Mouse (Mus musculus): ENCODE results near the gene Hist1h3c.
"Not testable (repeated sequence)": the region's sequence is repeated elsewhere in the genome, so short reads cannot be mapped to it uniquely, and the experiment has no call there.

The Hist1h3c gene

GRCm38 (mm10) chr13:23739069-23739921 is 6.1 kb downstream of the Hist1h3c start:
- DNase-seq = peak; percentile 98

- peak; percentile 90 for DNase-seq
Measured at GRCm38 (mm10) chr13:23738677-23739068, 6.7 kb downstream of the Hist1h3c start, which contains the start of gene Hist1h1c. Gene Hist1h1c (plus strand): TSS chr13:23738808.

- DNase-seq = no peak
Measured at GRCm38 (mm10) chr13:23738041-23738440, 7.4 kb downstream of the Hist1h3c start.

GRCm38 (mm10) chr13:23737091-23737490 is 8.3 kb downstream of the Hist1h3c start:
- DNase-seq = no peak

GRCm38 (mm10) chr13:23732156-23732804 is 13.1 kb downstream of the Hist1h3c start:
- no peak for DNase-seq

GRCm38 (mm10) chr13:23730479-23730878 is 14.9 kb downstream of the Hist1h3c start:
- DNase-seq = no peak

GRCm38 (mm10) chr13:23729706-23730105 is 15.7 kb downstream of the Hist1h3c start:
- no peak for DNase-seq

- no peak for DNase-seq
Measured at GRCm38 (mm10) chr13:23729192-23729525, 16.2 kb downstream of the Hist1h3c start.

- DNase-seq = no peak
Measured at GRCm38 (mm10) chr13:23728472-23729191, 16.8 kb downstream of the Hist1h3c start.

GRCm38 (mm10) chr13:23725213-23725612 is 20.2 kb downstream of the Hist1h3c start:
- no peak for DNase-seq

- DNase-seq = no peak
Measured at GRCm38 (mm10) chr13:23724239-23724638, 21.2 kb downstream of the Hist1h3c start.

GRCm38 (mm10) chr13:23717593-23718245 is 27.7 kb downstream of the Hist1h3c start:
- not testable (repeated sequence) for DNase-seq

GRCm38 (mm10) chr13:23717176-23717575 is 28.2 kb downstream of the Hist1h3c start:
- no peak for DNase-seq

- no peak for DNase-seq
Measured at GRCm38 (mm10) chr13:23716261-23717042, 28.9 kb downstream of the Hist1h3c start.

GRCm38 (mm10) chr13:23710374-23711089 is 34.9 kb downstream of the Hist1h3c start, which contains the start of gene Hfe:
Gene Hfe (minus strand): TSS chr13:23710854.
- DNase-seq = no peak

GRCm38 (mm10) chr13:23709714-23710373 is 35.6 kb downstream of the Hist1h3c start:
- no peak for DNase-seq

- DNase-seq = no peak
Measured at GRCm38 (mm10) chr13:23708654-23709053, 36.7 kb downstream of the Hist1h3c start.

GRCm38 (mm10) chr13:23708041-23708440 is 37.4 kb downstream of the Hist1h3c start:
- DNase-seq = no peak

GRCm38 (mm10) chr13:23706771-23707170 is 38.6 kb downstream of the Hist1h3c start:
- DNase-seq = no peak

- DNase-seq = no peak
Measured at GRCm38 (mm10) chr13:23705751-23706356, 39.5 kb downstream of the Hist1h3c start.
